Mouse (Mus musculus) kidney, adult 2 months (tissue): ENCODE measurements around the gene AC109138.7. TPM values are rescaled to one million over a fixed set of nuclear protein-coding genes. Genes with fewer than 3 reads are reported as not detected.

Experiments
- DNase-seq: peaks from one replicate; pipeline ENCODE4 v3.0.0; 2021
- H3K27ac ChIP-seq: fragments of 200-500 bp; 2 replicates; pipeline ENCODE4 v1.5.1; 2012; ENCODE audit warnings: low read depth, low read length, control low read depth, inconsistent platforms; ENCODE audit not compliant: insufficient read depth
- H3K27me3 ChIP-seq: fragments of 200-500 bp; replicated peaks from 2 replicates; pipeline ENCODE4 v1.6.1; 2012; ENCODE audit warnings: mild to moderate bottlenecking, moderate library complexity, low read length, inconsistent platforms; ENCODE audit not compliant: control insufficient read depth, insufficient read depth
- H3K36me3 ChIP-seq: fragments of 200-500 bp; 2 replicates; pipeline ENCODE4 v1.6.1; 2012; ENCODE audit warnings: mild to moderate bottlenecking, moderate library complexity, low read length, inconsistent platforms; ENCODE audit not compliant: control insufficient read depth, insufficient read depth
- H3K4me1 ChIP-seq: fragments of 200-500 bp; 2 replicates; pipeline ENCODE4 v1.6.1; 2011; ENCODE audit warnings: low read length; ENCODE audit not compliant: control insufficient read depth, insufficient read depth
- H3K4me3 ChIP-seq: fragments of 200-500 bp; 2 replicates; pipeline ENCODE4 v1.5.1; 2011; ENCODE audit warnings: mild to moderate bottlenecking, low read depth, low read length, control low read depth; ENCODE audit not compliant: insufficient read depth
- CTCF ChIP-seq: fragments of 200-500 bp; conservative IDR thresholded peaks from 2 replicates; pipeline ENCODE4 v1.5.1; 2011; ENCODE audit warnings: low read depth, mild to moderate bottlenecking, control low read depth, low read length, moderate library complexity, mixed read lengths; ENCODE audit not compliant: insufficient read depth, insufficient read length
- POLR2A ChIP-seq: fragments of 200-500 bp; IDR thresholded peaks from one replicate; pipeline ENCODE4 v1.6.1; 2011; ENCODE audit warnings: low read depth, low read length, control low read depth
- WGBS: fragments of 180-500 bp; shearing (Covaris S2); methylation state at CpG from one replicate; pipeline ENCODE4 v1.1.7; 2018; 5-methylcytosine and 5-hydroxymethylcytosine counted together
- polyA plus RNA-seq: library from polyadenylated mRNA; depleted of rRNA; stranded (reverse); fragments of >200 nt; gene quantifications from 2 replicates; pipeline ENCODE4 v1.2.3, GENCODE M21; 2012

Gene AC109138.7
- polyA plus RNA-seq, 1 experiment, result 3.4 TPM

DNA sequence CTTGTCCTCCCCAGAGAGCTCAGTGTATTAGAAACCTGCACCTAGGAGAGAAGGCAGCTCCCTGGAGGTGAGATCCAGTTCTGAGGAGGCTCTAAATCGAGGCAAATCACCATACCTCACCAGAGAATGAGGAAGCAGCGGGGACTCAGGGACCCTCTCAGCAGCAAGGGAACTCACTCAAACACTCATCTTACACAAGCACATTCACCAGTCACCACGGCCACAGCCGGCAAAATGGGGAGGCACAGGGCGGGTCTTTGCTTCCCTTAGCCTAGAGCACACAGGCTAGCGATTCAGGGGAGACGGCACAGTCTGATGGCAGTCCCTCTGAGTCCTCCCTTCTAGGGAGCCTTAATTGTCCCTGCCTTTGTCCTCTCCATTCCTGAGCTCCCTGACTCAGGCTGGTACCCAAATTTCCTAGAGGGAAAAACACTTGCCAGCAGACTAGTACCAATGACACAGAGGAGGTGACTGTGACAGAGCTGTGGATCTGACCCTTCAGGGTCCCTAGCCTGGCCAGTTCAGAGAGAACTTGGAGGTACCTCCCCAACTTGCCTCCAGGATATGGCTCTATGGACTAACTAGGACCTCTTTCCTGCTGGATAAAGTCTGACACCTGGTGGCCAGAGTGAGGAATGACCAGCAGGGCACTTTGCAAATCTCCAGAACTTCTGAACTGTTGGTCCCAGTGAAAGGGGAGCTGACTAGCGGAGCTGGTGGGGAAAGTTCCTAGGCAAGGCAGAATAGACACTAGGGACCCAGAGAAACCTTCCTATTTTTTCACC, 13.9 kb downstream of the AC109138.7 start:
- Histone ChIP-seq H3K27ac (no peak overlapping the region), H3K4me1 (peaks cover 11% of the 10 kb centered on the region), H3K36me3 (no peaks in the 10 kb centered on the region), H3K27me3 (no peaks in the 10 kb centered on the region), H3K4me3 (no peak overlapping the region)
- TF ChIP-seq CTCF (peak; percentile 95), POLR2A (no peak)
- DNase-seq, result peak; percentile 84
- WGBS, result 35% methylated on average over 8 of the region's 8 CpGs

DNA sequence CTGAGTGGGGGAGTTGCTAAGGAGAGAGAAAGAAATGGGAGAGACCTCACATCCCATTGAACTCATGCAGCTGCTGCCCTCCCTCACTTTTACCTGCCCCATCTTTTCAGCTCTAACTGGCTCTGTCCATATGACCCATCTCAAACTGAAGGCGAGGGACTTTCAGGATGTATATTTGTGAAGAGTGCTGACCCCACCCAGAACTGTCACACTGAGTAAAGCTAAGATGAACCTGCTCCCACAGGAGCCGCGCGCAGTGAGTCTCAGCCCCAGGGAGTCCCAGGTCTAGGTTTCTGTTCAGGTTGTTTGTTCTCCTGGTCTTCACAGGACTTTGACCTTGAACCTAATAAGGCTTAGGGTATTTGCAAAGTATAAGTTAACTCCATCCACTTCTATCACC, 14.7 kb downstream of the AC109138.7 start:
- WGBS, result 68% methylated on average over 4 of the region's 4 CpGs
- TF ChIP-seq CTCF (no peak), POLR2A (no peak)

DNA sequence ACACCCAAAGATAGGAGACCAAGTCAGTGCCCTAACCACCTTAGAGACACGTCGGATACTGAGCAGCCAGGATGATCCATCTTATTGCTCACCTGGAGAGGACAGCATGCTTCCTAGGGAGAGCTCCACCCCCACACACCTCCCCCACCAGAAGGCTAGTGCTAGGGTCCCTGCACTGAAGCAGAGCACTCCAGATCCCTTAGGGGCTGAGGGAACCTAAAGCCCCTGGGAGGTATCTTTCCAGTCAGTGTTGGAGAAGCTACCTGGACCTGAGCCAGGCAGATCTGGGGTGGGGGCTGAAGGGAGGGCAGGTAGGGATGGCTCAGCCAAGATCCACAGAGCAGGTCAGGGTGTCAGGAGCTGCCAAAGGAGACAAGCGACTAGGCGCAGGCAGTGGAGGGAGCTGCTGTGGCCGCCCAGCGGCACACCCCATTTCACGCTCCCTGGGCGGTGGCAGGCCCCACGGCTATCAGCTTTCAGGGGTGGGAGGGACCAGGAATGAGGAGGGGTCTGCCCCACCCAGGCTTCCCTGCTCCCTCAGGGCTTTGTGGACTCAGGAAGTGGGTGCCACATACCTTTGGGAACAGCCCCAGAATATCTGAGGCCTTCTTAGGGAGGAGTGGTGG, 15.4 kb downstream of the AC109138.7 start:
- no peak overlapping the region for H3K27ac ChIP-seq
- DNase-seq, result no peak
- no peaks in the 10 kb centered on the region for H3K27me3 ChIP-seq
- 75% methylated on average over 9 of the region's 9 CpGs for WGBS
- H3K4me3 ChIP-seq, result no peak overlapping the region
- TF ChIP-seq POLR2A (no peak), CTCF (no peak)
- peaks cover 11% of the 10 kb centered on the region for H3K4me1 ChIP-seq
- no peaks in the 10 kb centered on the region for H3K36me3 ChIP-seq

More for the DNA sequence above, 14.7 kb downstream of the AC109138.7 start:
- no peak overlapping the region for H3K4me3 ChIP-seq
- no peaks in the 10 kb centered on the region for H3K36me3 ChIP-seq
- H3K4me1 ChIP-seq, result peaks cover 11% of the 10 kb centered on the region
- no peaks in the 10 kb centered on the region for H3K27me3 ChIP-seq
- no peak for DNase-seq
- H3K27ac ChIP-seq, result no peak overlapping the region

DNA sequence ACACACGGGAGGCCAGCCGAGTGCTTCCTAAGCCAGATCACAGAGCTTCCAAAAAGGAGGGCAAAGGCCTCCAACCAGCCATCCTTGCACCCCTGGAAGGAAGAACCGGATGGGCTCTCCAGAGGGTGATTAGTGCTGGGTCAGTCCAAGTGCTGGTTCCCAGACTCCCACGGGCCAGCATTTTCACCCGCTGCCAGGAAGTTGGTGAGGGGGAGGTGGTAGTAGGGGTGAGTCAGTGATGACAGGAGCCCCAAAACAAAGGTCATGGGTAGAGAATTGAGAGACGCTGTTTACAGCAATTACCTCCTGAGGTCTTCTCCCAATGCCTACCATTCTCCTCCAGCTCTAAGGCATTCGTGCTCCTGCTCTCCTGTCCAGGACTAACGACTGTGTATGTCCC, 16.3 kb downstream of the AC109138.7 start:
- Histone ChIP-seq H3K27ac (peak overlapping the region; percentile 43; the same call in 1 of the 2 replicates), H3K36me3 (no peaks in the 10 kb centered on the region), H3K27me3 (no peaks in the 10 kb centered on the region), H3K4me1 (peaks cover 11% of the 10 kb centered on the region), H3K4me3 (no peak overlapping the region)
- DNase-seq, result peak; percentile 43
- 36% methylated on average over 8 of the region's 8 CpGs for WGBS
- TF ChIP-seq POLR2A, result no peak
- no peak for TF ChIP-seq CTCF

DNA sequence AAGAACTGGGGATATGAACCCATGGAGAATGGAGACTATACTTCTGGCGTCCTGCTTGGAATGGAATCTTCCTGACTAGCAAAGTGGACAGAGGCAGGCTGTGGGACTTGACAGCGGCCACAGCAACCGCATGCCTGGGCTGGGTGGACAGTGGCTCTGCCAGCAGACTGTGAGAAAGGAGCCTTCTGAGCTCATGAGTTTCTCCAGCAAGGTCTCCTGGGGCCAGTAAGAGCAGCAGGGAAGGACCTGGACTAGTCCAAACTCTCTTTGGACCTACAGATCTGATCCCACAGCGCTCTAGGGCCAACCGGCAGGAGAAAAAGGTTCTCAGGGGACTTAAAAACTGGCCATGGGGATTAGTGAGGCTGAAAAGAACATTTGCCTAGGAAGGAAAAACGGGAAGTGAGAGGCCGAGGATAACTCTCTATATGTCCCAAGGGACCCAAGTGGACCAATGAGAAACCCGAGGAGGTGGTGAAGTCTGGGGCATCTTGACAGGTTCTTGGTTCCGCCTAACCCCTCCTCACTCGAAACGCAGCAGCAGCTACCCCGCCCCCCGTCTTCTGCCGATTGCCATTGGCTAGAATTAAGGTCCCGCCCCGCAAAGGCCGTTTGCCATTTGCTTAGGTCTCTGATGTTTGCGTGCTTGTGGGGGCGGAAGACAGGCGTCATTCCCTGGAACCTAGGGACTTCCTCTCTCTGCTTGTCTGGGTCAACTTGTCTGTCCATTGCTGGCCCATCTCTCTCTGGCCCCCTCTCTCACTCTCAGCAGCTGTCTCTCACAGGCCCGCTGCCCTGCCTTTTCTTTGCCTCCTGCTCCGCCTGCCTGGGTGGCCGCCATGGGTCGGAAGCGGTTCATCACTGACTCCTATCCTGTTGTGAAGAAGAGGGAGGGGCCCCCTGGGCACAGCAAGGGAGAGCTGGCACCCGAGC, 17.4 kb downstream of the AC109138.7 start, which contains the start of gene Pold4:
TSS of gene Pold4 (plus strand) at position 647 of the 933 bp plus-strand sequence.
- H3K27me3 ChIP-seq, result no peaks in the 10 kb centered on the region
- peak within 1 kb of the TSS; percentile 84 for H3K4me3 ChIP-seq
- peak within 1 kb of the TSS; percentile 97 for H3K27ac ChIP-seq
- 7% methylated on average over 26 of the region's 26 CpGs for WGBS
- no peaks in the 10 kb centered on the region for H3K36me3 ChIP-seq
- TF ChIP-seq POLR2A (peak; percentile 19), CTCF (no peak)
- H3K4me1 ChIP-seq, result peaks cover 11% of the 10 kb centered on the region
- peak; percentile 99 for DNase-seq

DNA sequence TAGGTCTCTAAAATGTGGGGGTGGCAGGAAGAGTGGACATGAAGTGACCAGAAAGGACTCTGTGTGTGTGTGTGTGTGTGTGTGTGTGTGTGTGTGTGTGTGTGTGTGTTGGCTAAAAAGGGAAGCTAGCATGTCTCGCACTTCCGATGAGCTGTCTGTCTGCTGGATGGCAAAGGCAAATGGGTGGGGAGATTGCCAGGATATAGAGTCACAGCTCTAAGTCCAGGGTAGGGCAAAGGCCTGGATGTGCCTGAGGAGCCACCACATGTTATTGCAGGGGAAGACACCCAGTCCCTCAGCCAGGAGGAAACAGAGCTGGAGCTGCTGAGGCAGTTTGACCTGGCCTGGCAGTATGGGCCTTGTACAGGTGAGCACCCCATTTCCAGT, 18.0 kb downstream of the AC109138.7 start:
- no peaks in the 10 kb centered on the region for H3K36me3 ChIP-seq
- DNase-seq, result no peak
- WGBS, result 9% methylated on average over 2 of the region's 2 CpGs
- TF ChIP-seq POLR2A (no peak), CTCF (no peak)
- H3K27me3 ChIP-seq, result no peaks in the 10 kb centered on the region
- peak overlapping the region; percentile 84 for H3K4me3 ChIP-seq
- H3K27ac ChIP-seq, result peak overlapping the region; percentile 97
- peaks cover 11% of the 10 kb centered on the region for H3K4me1 ChIP-seq

DNA sequence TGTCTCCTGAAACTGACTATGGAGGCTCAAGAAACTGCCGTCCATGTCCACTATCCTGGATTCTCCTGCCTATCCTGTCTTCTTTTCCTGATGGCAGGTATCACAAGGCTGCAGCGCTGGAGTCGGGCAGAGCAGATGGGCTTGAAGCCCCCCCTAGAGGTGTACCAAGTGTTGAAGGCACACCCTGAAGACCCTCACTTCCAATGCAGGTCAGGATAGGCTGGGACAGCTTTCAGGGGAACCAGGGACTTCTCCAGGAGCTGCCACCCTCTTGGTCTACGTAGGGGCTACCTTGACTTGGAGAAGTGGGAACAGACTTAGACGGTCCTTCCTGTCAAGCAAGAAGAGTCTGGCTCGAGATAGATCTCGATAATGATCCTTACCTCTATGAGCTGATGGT, 18.5 kb downstream of the AC109138.7 start:
- no peaks in the 10 kb centered on the region for H3K27me3 ChIP-seq
- H3K36me3 ChIP-seq, result no peaks in the 10 kb centered on the region
- peaks cover 11% of the 10 kb centered on the region for H3K4me1 ChIP-seq
- no peak overlapping the region for H3K4me3 ChIP-seq
- 83% methylated on average over 7 of the region's 7 CpGs for WGBS
- no peak for DNase-seq
- TF ChIP-seq CTCF, result no peak
- no peak for TF ChIP-seq POLR2A
- H3K27ac ChIP-seq, result no peak overlapping the region
